Mouse (Mus musculus) fat pad, adult 2 months (tissue): ENCODE measurements around the gene Gm43951.
"Not testable (repeated sequence)": the region's sequence is repeated elsewhere in the genome, so short reads cannot be mapped to it uniquely, and the experiment has no call there.

Experiments used
- DNase-seq: peaks from one replicate; pipeline ENCODE4 v3.0.0-alpha.2; 2011; ENCODE audit warnings: low read depth, low spot score; ENCODE audit errors: extremely low read depth

Gene Gm43951

GRCm38 (mm10) chr11:72205256-72205655 is 1.4 kb downstream of the Gm43951 start:
- DNase-seq: no peak

GRCm38 (mm10) chr11:72203440-72203839 is 3.2 kb downstream of the Gm43951 start:
- no peak for DNase-seq

DNA sequence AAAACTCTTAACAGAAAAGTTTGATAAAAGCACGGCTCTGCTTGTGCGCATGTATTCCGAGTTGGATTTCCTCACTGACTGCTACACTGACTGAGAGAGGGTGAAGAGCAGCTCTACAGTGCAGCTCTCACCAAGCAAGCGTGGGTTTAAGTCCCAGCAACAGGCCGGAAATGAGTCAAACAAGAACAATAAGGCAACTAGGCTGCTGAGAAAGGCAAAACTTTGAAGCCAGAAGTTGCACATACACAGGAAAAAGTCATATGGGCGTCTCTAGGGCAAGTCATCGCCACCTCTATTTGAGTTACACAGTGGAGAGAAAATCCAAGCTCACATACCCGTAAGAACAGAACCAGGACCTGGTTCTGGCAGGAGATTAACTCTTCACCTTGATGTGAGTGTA is 10.1 kb downstream of the Gm43951 start:
- DNase-seq: no peak

- no peak for DNase-seq
These were observed 12.4 kb downstream of the Gm43951 start for GRCm38 (mm10) chr11:72194259-72194658.

DNA sequence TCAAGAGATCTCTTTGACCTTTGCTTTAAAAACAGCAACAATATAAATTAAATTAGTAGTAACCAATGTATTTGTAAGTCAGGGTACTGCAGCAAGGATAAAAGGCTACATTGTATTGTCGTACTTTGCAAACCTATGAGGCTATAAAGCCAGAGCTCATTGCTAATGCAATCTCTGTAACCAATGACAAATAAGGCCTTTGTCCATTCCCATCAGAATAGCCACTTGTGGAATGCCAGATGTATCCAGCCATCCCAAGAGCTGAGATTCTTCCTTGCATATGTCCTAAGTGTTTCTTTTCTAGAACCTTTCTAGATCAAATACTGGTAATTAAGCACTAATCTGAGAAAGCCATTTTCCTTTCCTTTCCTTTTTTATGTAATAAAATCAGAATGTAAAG is 15.8 kb downstream of the Gm43951 start:
- DNase-seq: no peak

DNA sequence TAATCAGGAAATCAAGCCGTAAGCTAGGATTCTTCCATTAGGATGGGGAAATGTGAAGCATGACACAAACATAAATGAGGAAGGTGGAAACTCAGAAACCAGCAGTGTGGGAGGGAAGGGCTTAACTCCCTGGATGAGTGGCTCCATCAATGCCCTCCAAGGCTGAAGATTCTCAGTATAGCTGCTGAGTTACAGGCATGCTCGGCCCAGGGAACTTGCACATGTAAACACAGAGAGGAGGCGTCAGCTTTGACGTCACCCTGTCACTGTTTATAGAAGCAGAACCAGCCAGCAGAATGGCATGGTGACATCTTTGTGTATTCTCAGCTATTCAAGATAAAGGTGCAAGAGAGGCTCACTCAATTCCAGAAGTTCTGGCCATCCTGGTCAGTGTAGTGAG is 22.4 kb downstream of the Gm43951 start:
- DNase-seq: no peak

DNA sequence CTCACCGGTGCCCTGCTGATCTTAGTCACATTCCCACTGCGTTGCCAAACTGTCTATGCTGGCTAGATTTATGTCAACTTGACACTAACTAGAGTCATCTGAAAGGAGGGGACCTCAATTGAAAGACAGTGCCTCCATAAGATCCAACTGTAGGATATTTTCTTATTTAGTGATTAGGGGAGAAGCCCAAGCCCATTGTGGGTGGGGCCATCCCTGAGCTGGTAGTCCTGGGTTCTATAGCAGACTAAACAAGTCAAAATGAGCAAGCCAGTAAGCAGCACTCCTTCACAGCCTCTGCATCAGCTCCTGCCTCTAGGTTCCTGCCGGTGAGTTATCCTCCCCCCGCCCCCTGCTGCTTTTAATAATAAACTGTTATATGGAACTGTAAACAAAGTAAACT is 25.5 kb downstream of the Gm43951 start:
- no peak for DNase-seq

GRCm38 (mm10) chr11:72180556-72180955 is 26.1 kb downstream of the Gm43951 start:
- DNase-seq: no peak

DNA sequence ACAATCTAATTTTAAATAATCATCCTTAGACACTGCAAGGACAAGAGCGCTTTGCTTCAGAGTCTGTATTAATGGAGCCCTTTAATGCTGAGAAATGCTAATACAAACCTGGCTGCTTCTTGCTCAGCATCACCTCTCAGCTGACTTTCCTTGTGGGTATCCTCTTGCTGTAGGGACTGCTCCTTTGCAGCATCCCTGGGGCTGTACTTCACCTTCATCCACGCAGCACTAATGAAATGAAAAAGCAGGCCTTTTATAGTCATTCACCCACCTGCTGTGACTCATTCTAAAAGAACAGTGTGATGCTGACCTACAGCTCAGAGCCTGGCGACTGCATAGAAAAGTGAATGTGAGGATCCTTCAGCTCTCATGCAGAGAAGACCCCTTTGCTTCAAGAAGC is 30.1 kb downstream of the Gm43951 start:
- DNase-seq: no peak

DNA sequence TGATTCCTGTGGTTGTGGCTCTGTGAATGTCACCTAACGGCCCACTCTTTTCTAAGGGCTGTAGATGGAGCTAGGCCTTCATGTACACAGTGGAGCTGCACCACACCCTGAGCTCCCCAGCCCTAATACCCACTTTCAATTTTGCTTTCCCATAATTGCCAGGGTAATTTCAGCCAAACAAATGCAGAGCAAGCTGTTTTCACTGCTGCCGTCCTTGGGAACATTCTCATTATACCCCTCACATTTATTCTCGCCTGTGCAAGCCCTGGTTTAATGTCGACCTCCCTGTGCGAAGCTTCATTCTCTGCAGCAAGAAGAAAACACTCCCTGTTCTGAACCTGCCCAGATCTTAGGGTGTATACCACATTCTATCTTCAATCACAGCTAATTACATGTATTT is 30.7 kb downstream of the Gm43951 start:
- no peak for DNase-seq

GRCm38 (mm10) chr11:72174721-72175120 is 31.9 kb downstream of the Gm43951 start:
- DNase-seq: no peak

- no peak for DNase-seq
These were observed 33.1 kb downstream of the Gm43951 start for GRCm38 (mm10) chr11:72173506-72173905.

GRCm38 (mm10) chr11:72171906-72172305 is 34.7 kb downstream of the Gm43951 start:
- DNase-seq: not testable (repeated sequence)

DNA sequence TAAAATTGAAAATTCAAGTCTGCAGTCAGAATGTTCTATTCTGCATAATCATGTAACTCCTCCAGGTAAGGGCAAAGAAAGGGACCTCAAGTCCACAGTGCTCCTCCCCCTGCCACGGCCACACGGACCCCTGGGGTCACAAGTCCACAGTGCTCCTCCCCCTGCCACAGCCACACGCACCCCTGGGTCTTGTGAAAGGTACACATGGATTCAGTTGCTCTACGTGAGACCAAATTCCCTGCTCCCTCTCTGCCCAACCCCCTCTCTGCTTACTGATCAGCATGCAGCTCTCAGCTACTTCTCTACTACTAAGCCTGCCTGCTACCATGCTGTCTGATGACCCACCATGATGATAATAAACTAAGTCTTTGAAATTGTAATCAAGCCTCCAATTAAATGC is 36.8 kb downstream of the Gm43951 start:
- no peak for DNase-seq

DNA sequence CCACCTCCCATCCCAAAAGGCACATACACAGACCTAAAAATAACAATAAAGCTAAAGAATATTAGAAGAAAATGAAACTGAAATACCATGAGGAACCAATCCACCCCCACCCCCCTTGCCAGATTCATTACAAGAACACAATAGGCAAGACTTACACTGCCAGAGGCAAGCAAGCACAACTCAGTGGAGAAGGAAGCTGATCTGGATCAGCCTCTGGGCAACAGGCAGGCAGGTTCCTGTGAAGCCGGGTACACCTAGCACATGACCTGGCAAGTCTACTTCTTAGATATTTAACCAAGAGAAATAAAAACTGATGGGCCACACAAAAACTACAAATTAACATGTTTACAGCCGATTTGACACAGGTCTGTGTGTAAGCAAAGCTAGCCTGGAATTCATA is 43.4 kb downstream of the Gm43951 start:
- DNase-seq: peak; percentile 75

GRCm38 (mm10) chr11:72156624-72157023 is 50.0 kb downstream of the Gm43951 start:
- DNase-seq: no peak

DNA sequence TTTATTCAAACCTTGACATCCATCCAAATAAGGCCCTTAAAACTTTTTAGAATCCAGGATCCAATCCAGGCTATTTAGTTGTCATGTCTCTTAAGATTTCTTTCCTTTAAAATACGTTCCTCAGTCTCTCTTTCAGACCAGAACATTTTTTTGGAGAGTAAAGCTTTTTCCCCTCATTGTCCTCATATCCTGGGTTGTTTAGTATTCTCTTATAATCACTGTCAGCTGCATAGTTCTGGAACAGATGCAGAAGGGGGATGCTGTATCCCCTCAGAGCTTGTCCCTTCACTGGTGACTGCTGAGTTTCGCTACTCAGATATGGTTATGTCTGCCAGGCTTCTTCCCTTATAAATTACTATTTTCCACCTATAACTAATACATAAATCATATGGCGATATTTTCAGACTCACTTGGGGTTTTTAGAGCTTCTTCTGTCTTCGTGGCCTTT is 50.6 kb downstream of the Gm43951 start:
- no peak for DNase-seq

DNA sequence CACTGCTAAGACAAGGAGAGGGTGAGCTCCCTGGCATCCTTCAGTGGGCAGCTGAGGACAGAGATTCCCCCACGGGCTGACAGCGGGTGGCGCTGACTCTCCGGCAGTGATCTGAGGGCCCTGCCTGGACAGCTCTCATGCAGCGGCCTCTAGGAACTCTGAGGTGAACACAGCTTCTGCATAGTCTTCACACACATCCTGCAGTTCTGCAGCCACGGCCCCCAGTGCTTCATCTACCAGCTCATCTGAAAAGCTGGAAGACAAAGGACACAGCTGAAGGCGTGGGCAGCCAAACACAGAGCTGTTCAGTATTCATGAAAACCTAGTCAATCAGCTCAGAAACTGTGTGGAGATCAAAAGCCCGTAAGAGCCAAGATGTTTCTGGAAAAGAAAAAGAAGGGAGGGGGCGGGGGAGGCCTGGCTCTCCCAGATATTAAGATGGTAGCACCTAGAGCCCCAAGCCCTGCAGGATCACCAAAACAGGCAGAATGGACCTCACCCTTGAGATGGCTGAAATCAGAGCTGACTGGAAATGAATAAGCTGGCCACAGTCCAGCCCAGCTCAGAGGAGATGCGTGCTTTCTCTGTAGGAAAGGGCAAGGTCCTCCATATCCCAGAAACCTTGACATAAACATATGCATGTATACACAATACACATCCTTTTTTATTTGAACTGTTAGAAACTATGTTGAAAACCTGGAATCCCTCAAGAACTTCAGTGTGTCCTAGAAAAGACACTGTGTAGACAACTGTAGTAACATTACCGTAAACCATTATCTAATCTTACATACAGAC is 51.3 kb downstream of the Gm43951 start:
- DNase-seq: no peak
